Mouse (Mus musculus) bone marrow macrophage, adult 2 months (primary cell): ENCODE data around the gene AA467197.

Experiments
- CTCF ChIP-seq: IDR thresholded peaks from 2 replicates; pipeline ENCODE4 v1.5.1; 2012; ENCODE audit warnings: low read depth, mild to moderate bottlenecking, low read length, moderate library complexity
- POLR2A ChIP-seq: IDR thresholded peaks from 2 replicates; pipeline ENCODE4 v1.6.1; 2012; ENCODE audit warnings: mild to moderate bottlenecking, low read depth, low read length, borderline replicate concordance

GRCm38 (mm10) chr2:122659825-122660224 lies 23.0 kb downstream of the AA467197 start:
- TF ChIP-seq CTCF: no peak
- no peak for TF ChIP-seq POLR2A
